Mouse (Mus musculus) megakaryocyte, embryonic 14.5 days (primary cell): ENCODE data around the gene Gdf1. TPM values are rescaled to one million over a fixed set of nuclear protein-coding genes. Genes with fewer than 3 reads are reported as not detected.

ENCODE experiments used
- H3K27me3 ChIP-seq: replicated peaks from 2 replicates; pipeline ENCODE3; 2012; ENCODE audit warnings: inconsistent platforms
- H3K36me3 ChIP-seq: replicated peaks from 2 replicates; pipeline ENCODE3; 2012; ENCODE audit warnings: low read length, inconsistent platforms, mixed read lengths
- H3K4me1 ChIP-seq: 2 replicates; pipeline ENCODE4 v1.6.1; 2012; ENCODE audit warnings: inconsistent platforms
- H3K4me3 ChIP-seq: replicated peaks from 2 replicates; pipeline ENCODE3; 2012; ENCODE audit warnings: moderate library complexity, mild to moderate bottlenecking, inconsistent platforms
- H3K9me3 ChIP-seq: 2 replicates; pipeline ENCODE4 v1.6.1; 2012; ENCODE audit warnings: inconsistent platforms
- FLI1 ChIP-seq: IDR thresholded peaks from 2 replicates; pipeline ENCODE4 v1.6.1; 2012; ENCODE audit warnings: low read length, inconsistent platforms, mixed read lengths
- GATA1 ChIP-seq: IDR thresholded peaks from 3 replicates; pipeline ENCODE4 v1.6.1; 2012; ENCODE audit warnings: mixed read lengths, low read length, inconsistent platforms, borderline replicate concordance
- polyA plus RNA-seq: library from polyadenylated mRNA; stranded (reverse); fragments of >175 nt; gene quantifications from 2 replicates; pipeline ENCODE4 v1.2.3, GENCODE M21; 2012; ENCODE audit warnings: low replicate concordance; ENCODE audit not compliant: insufficient read depth

Gdf1 gene
- 0.26 TPM in 1 of 2 replicates, not detected in the other for polyA plus RNA-seq

DNA sequence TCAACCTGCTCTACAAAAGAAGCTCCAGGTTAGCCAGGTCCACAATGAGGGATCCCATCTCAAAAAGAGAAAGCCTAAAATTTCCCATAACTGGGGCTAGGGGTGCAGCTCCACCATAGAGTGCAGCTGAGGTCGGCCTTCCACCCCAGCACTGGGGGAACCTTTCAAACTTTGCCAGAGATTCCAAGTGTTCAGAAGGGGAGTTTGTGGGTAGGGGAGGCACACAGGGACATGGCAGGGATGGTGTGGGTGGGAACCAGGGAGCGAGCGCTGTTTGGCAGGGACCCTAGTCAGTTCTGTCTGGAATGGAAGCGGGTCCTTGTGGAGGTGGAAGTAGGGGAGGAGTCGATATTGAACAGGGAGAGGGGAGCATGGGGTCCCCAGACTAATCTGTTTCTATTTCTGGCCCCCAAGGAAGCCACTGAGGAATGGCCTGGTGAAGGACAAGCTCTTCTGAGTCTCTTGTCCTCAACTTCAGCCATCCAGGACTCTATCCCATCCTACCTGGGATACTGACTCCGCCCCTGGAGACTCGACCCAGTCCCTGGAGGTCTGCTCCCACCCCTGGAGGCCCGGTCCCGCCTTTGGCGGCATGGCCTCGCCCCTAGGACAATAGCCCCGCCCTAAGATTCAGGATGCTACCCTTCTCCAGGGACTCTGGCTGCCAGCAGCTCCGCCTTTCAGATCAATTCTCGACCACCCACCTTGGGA lies at the start of gene Gdf1:
TSS of gene Gdf1 (plus strand) at position 694 of the 711 bp plus-strand sequence.
- H3K36me3 ChIP-seq, result peaks cover 49% of the 10 kb centered on the region
- H3K4me3 ChIP-seq, result peak within 1 kb of the TSS; percentile 40
- peaks cover 43% of the 10 kb centered on the region for H3K4me1 ChIP-seq
- no peaks in the 10 kb centered on the region for H3K27me3 ChIP-seq
- H3K9me3 ChIP-seq, result peaks cover 11% of the 10 kb centered on the region; the same call in 1 of the 2 replicates
- TF ChIP-seq GATA1 (no peak), FLI1 (no peak)

DNA sequence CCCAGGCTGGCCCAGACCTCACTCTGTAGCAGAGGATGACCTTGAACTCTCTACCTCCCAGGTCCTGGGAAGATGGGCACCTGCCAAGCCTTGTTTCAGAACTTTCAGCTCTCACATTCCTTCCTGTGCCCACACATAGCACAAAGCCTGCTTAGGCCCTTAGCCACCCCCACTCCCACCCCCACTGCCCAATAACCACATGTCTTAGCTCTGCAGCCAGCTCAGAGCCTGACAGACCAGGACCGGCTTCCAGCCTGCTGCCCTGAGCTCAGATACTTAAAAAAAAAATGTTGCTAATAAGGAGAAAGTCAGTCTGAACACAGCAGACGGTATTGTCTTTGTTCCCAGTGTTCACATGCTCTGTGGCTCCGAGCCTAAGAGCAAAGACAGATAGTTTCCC lies 48.6 kb upstream of the Gdf1 start:
- Histone ChIP-seq H3K9me3 (no peaks in the 10 kb centered on the region), H3K4me3 (peak overlapping the region; percentile 51), H3K4me1 (peaks cover 89% of the 10 kb centered on the region), H3K27me3 (no peaks in the 10 kb centered on the region), H3K36me3 (peaks cover 32% of the 10 kb centered on the region)
- TF ChIP-seq FLI1 (no peak), GATA1 (no peak)

DNA sequence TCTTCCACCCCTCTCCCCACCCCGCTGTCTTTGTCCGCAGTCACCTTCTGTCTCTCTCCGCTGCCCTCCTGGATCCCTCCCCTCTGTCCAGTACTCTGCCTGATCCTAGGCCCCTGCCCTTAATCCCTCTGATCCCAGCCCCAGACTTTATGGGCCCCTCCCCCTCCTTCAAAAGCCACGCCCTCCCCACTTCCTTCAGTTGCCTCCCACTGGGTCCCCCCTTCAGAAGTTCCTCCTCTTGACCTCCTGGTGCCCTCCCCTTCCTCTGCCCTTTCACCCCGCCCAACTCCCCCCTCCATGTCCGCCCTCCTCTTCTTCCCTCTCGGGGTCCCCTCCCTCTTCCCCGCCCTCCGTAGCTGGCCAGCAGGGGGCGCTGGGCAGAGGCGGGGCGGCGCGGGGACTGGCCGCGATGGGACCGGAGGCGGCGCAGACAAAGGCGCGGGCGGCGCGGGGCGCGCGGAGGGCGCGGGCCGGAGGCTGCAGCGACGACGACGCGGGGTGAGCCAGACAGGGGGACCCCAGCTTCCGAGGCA lies 46.9 kb upstream of the Gdf1 start, which contains the start of gene Homer3:
TSS of gene Homer3 (plus strand) at position 225 of the 533 bp plus-strand sequence.
- no peaks in the 10 kb centered on the region for H3K27me3 ChIP-seq
- peak within 1 kb of the TSS; percentile 92 for H3K4me3 ChIP-seq
- H3K4me1 ChIP-seq, result peaks cover 75% of the 10 kb centered on the region
- H3K9me3 ChIP-seq, result no peaks in the 10 kb centered on the region
- H3K36me3 ChIP-seq, result peaks cover 46% of the 10 kb centered on the region
- TF ChIP-seq GATA1 (no peak), FLI1 (no peak)

DNA sequence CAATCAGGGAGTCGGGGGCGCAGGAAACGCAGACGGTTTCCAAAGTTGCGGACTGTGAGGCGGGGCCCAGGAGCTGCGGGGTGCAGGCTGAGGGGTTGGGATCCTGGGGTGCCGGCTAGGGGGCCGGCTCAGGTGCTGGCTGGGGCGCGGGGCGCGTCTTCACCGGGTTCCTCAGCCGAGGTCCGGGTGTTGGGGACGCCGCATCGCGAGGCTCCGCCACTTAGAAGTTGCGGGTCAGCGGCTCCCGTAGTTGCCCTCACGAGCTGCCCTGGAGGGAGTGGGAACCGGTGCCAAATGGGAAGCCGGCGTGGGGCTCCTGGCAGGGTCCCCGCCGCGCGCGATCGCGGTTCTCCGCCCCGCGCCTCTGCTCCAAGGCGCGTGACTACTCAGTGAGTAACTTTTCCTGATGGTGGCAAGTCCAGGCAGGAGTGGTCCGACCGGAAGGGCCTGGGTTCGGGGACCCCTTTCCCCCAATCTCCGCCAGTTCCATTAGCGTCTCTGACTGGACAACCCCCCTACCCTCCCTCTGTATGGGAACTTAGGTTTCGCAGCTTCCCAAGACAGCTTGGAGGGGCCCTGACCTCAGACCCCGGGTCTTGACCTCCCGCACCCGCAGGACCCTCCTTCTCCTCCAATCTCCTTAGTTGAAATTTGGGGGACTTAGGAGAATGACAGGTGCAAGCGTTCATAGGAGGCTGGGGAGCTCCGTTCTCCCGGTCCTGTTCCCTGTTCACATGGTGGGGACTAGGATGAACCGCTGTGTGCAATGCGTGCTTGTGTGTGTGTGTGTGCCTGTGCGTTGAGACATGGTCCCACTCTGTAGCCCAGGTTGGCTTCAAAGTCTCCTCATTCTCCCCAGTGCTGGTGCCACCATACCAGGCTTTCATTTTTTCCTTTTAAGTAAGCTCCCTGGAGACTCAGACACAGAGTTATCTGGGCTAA lies 46.2 kb upstream of the Gdf1 start:
- no peaks in the 10 kb centered on the region for H3K27me3 ChIP-seq
- peak overlapping the region; percentile 92 for H3K4me3 ChIP-seq
- H3K4me1 ChIP-seq, result peaks cover 68% of the 10 kb centered on the region
- peaks cover 52% of the 10 kb centered on the region for H3K36me3 ChIP-seq
- H3K9me3 ChIP-seq, result no peaks in the 10 kb centered on the region
- no peak for TF ChIP-seq FLI1

DNA sequence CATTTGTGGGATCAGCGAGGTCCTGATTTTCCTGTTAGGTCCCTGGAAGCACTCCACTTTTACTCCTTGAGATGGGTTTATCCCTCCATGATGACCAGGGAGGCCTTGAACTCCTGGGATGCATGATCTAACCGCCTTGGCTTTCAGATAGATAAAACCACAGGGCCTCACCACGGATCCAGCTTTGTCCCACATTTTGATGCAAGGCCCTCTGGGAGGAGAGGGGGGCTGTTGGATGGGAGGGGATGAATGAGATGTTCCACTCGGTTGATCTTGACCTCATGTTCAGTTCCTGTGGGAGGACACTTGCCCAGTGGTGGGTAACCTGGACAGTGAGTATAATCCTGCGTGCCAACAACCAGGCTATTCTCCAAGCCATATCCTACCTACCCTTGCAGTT lies 45.2 kb upstream of the Gdf1 start:
- Histone ChIP-seq H3K9me3 (no peaks in the 10 kb centered on the region), H3K27me3 (no peaks in the 10 kb centered on the region), H3K36me3 (peaks cover 62% of the 10 kb centered on the region), H3K4me1 (peaks cover 60% of the 10 kb centered on the region), H3K4me3 (peak overlapping the region; percentile 86)
- TF ChIP-seq FLI1 (no peak), GATA1 (no peak)

DNA sequence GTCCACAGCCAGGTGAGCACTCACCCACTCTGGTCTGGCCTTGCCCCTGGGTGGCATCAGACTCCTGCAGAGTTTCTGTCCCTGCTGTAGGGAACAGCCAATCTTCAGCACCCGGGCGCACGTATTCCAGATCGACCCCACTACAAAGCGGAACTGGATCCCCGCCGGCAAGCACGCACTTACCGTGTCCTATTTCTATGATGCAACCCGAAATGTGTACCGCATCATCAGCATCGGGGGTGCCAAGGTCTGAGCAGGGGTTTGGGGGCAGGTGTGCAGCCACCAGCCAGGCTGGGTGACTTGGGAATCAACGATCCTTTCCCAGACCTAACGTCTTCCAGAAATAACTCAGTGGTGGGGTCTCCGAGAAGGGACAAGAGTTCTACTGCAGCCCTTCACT lies 44.3 kb upstream of the Gdf1 start:
- TF ChIP-seq FLI1, result no peak
- no peak for TF ChIP-seq GATA1
- Histone ChIP-seq H3K4me3 (peak overlapping the region; percentile 14), H3K27me3 (no peaks in the 10 kb centered on the region), H3K4me1 (peaks cover 54% of the 10 kb centered on the region), H3K36me3 (peaks cover 70% of the 10 kb centered on the region), H3K9me3 (no peaks in the 10 kb centered on the region)

DNA sequence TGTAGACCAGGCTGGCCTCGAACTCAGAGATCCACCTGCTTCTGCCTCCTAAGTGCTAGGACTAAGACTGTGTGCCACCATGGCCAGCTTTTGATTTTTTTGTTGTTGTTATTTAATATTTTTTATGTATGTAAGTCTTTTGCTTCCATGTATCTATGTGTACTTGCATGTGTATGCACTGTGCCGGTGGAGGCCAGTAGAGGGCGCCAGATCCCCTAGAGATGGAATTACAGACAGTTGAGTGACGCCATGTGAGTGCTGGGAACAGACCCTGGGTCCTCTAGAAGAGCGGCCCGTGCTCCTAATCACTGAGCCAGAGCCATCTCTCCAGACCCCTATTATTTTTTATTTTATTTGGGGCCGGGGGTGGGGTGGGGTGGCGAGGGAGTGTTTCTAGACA lies 42.9 kb upstream of the Gdf1 start:
- no peak overlapping the region for H3K4me3 ChIP-seq
- peaks cover 74% of the 10 kb centered on the region for H3K36me3 ChIP-seq
- TF ChIP-seq FLI1 (no peak), GATA1 (no peak)
- H3K9me3 ChIP-seq, result no peaks in the 10 kb centered on the region
- peaks cover 40% of the 10 kb centered on the region for H3K4me1 ChIP-seq
- H3K27me3 ChIP-seq, result no peaks in the 10 kb centered on the region

DNA sequence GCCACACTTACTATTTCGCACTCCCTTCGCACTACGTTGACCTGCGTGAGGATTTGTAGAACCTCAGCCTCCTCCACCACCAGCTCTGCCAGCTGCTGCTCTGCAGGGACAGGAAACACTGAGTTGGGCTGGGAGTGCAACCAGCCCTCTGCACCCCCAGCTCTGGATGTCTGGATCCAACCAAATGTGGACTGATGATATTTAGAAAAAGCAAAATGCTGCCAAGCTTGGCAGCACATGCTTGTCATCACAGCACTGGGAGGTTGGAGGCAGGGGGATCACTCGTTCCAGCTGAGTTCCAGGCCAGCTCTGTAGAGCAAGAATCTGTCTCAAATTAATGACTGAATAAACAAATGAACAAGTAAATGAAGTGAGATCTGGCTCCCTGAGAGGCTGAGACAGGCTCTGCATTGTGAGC lies 35.6 kb upstream of the Gdf1 start:
- H3K9me3 ChIP-seq, result no peaks in the 10 kb centered on the region
- H3K27me3 ChIP-seq, result no peaks in the 10 kb centered on the region
- TF ChIP-seq GATA1 (no peak), FLI1 (no peak)
- peaks cover 96% of the 10 kb centered on the region for H3K36me3 ChIP-seq
- H3K4me3 ChIP-seq, result no peak overlapping the region
- H3K4me1 ChIP-seq, result peaks cover 22% of the 10 kb centered on the region; the same call in 1 of the 2 replicates

DNA sequence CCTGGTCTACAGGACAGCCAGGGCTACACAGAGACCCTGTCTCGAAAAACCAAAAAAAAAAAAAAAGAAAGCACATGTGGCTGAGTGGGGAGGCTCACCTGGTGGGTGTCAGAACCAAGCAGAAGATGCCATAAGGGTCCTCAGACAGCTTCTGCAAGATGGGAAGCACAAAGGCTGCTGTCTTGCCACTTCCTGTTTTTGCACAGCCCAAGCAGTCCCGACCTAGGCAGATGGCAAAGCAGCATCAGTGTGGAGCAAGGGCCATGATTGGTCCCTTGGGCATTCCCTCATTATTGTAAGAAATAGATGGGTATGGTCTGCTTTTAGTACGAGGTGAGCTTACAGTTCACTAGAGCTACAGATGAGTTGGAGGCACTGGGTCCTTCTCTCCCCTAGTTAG lies 28.7 kb upstream of the Gdf1 start:
- Histone ChIP-seq H3K4me3 (peak overlapping the region; percentile 79), H3K4me1 (peaks cover 52% of the 10 kb centered on the region), H3K9me3 (no peaks in the 10 kb centered on the region), H3K36me3 (peaks cover 70% of the 10 kb centered on the region), H3K27me3 (no peaks in the 10 kb centered on the region)
- TF ChIP-seq GATA1, result no peak
- TF ChIP-seq FLI1, result no peak

DNA sequence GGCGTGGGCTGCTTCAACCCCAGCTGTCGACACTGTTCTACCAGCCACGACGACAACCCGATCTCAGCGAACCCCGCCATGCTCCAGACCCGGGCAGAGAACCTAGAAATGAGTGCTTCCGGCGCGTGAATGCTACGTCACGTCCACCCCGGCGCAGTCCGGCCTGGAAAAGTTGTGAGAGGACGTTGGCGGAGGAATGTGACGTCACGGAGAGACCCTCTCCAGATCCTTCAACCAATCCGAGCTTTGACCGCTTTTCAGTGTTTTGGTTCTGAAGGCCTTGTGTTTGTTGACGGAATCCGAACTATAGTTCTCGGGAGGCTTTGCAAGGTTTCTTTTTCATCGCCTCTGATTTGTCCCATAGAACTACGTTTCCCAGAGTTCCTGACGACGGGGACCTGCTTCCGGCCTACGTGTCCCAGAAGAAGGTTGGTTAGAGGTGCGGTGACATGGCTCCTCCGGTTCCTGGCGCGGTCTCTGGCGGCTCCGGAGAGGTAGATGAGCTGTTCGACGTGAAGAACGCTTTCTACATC lies 27.2 kb upstream of the Gdf1 start, which contains the start of the genes Ddx49 and Cope:
TSS of gene Ddx49 (minus strand) at position 132 of the 533 bp plus-strand sequence.
TSS of gene Cope (plus strand) at position 161 of the 533 bp plus-strand sequence.
- H3K36me3 ChIP-seq, result peaks cover 70% of the 10 kb centered on the region
- peak within 1 kb of the TSS; percentile 99 for H3K4me3 ChIP-seq
- no peaks in the 10 kb centered on the region for H3K27me3 ChIP-seq
- TF ChIP-seq FLI1, result no peak; the same call in 1 of the 2 replicates
- no peaks in the 10 kb centered on the region for H3K9me3 ChIP-seq
- peaks cover 52% of the 10 kb centered on the region for H3K4me1 ChIP-seq
